Mouse (Mus musculus) liver, embryonic 14.5 days (tissue): ENCODE results near the gene Cacnb4. TPM values are rescaled to one million over a fixed set of nuclear protein-coding genes. Genes with fewer than 3 reads are reported as not detected.

Source experiments
- ATAC-seq: fragments of 200-750 bp; cut with Nextera tagmentation; 2 replicates; pipeline ENCODE4 v1.8.0; 2017; ENCODE audit warnings: moderate number of reproducible peaks, mild to moderate bottlenecking, moderate library complexity; ENCODE audit not compliant: insufficient read depth
- DNase-seq, 3 experiments: peaks; one replicate each; pipeline ENCODE4 v3.0.0-alpha.2; 2012 to 2013; ENCODE audit warnings: low read depth in 3 of 3, low spot score in 3 of 3
- H3K27ac ChIP-seq: fragments of 300-500 bp; sonication (generic); 2 replicates; pipeline ENCODE4 v1.5.1; 2014; ENCODE audit warnings: moderate library complexity, mild to moderate bottlenecking, control low read depth, inconsistent platforms
- H3K27me3 ChIP-seq: fragments of 300-500 bp; sonication (generic); 2 replicates; pipeline ENCODE4 v1.6.1; 2014; ENCODE audit warnings: mild to moderate bottlenecking, low read length, moderate library complexity; ENCODE audit not compliant: control insufficient read depth, insufficient read depth
- H3K36me3 ChIP-seq: fragments of 300-500 bp; sonication (generic); replicated peaks from 2 replicates; pipeline ENCODE4 v1.6.1; 2014; ENCODE audit warnings: low read depth; ENCODE audit not compliant: control insufficient read depth, insufficient read depth
- H3K4me1 ChIP-seq, 2 experiments: fragments of 200-500 bp in 1 of 2; fragments of 300-500 bp in 1 of 2; sonication (generic) in 1 of 2; replicated peaks; 2 replicates each; pipeline ENCODE4 v1.6.1; 2012 to 2014; ENCODE audit warnings: antibody characterized with exemption in 1 of 2, inconsistent platforms in 1 of 2, low read length in 1 of 2; ENCODE audit not compliant: control insufficient read depth in 2 of 2, insufficient read depth in 2 of 2
- H3K4me2 ChIP-seq: fragments of 300-500 bp; sonication (generic); 2 replicates; pipeline ENCODE4 v1.6.1; 2014; ENCODE audit warnings: low read depth, mild to moderate bottlenecking, control low read depth, moderate library complexity
- H3K4me3 ChIP-seq, 2 experiments: fragments of 200-500 bp in 1 of 2; fragments of 300-500 bp in 1 of 2; sonication (generic) in 1 of 2; 2 replicates each; pipeline ENCODE4 v1.5.1; 2012 to 2014; ENCODE audit warnings: low read depth in 2 of 2, low read length in 2 of 2, mild to moderate bottlenecking in 2 of 2, control low read depth in 1 of 2, inconsistent platforms in 1 of 2, moderate library complexity in 1 of 2; ENCODE audit not compliant: insufficient read depth in 1 of 2
- H3K9ac ChIP-seq: fragments of 300-500 bp; sonication (generic); replicated peaks from 2 replicates; pipeline ENCODE4 v1.6.1; 2014; ENCODE audit warnings: mild to moderate bottlenecking, control low read depth, moderate library complexity
- H3K9me3 ChIP-seq: fragments of 300-500 bp; sonication (generic); 2 replicates; pipeline ENCODE4 v1.6.1; 2016; ENCODE audit warnings: low read length, mixed read lengths; ENCODE audit not compliant: control insufficient read depth
- CTCF ChIP-seq: IDR thresholded peaks from 2 replicates; pipeline ENCODE4 v1.5.1; 2016; ENCODE audit warnings: antibody characterized with exemption, low read depth, control low read depth
- EP300 ChIP-seq: IDR thresholded peaks from 2 replicates; pipeline ENCODE4 v1.6.1; 2016; ENCODE audit warnings: antibody characterized with exemption, low read depth
- WGBS: fragments of 180-500 bp; shearing (Covaris S2); extraction: QIAGEN DNeasy Blood & Tissue Kit; methylation state at CpG from one replicate; pipeline ENCODE4 v1.1.7; 2014; ENCODE audit not compliant: insufficient replicate concordance; 5-methylcytosine and 5-hydroxymethylcytosine counted together
- polyA plus RNA-seq, 2 experiments: library from polyadenylated mRNA; depleted of rRNA in 1 of 2; stranded (reverse) in 1 of 2; unstranded in 1 of 2; fragments of >200 nt; fragmentation: Nextera tagmentation in 1 of 2; extraction: Ambion mirVana in 1 of 2; gene quantifications; 2 replicates each; pipeline versions ENCODE4 v1.2.1 to v1.2.3; 2012 to 2014

Cacnb4 gene
- polyA plus RNA-seq (2012; rRNA removed), result 0.03 and 0.06 TPM in 2 replicates
- polyA plus RNA-seq (2014; fragmentation: Nextera tagmentation; extraction: Ambion mirVana), result 0.19 and 0.21 TPM in 2 replicates

- Histone ChIP-seq H3K36me3 (no peaks in the 10 kb centered on the region), H3K27ac (no peak within 1 kb of the TSS), H3K27me3 (peaks cover 35% of the 10 kb centered on the region), H3K9ac (no peak within 1 kb of the TSS), H3K4me1 (peaks cover 0 to 2% of the 10 kb centered on the region in 2 experiments; a peak in 1 of 4 replicates), H3K4me2 (peak within 1 kb of the TSS; percentile 58), H3K9me3 (no peaks in the 10 kb centered on the region), H3K4me3 (peak within 1 kb of the TSS; percentile 37 to 44)
- DNase-seq, result no peak
- WGBS, result 2% methylated on average over 55 of the region's 77 CpGs
- TF ChIP-seq EP300, result no peak
- no peak for TF ChIP-seq CTCF
- peak; percentile 37; the same call in 1 of the 2 replicates for ATAC-seq
Observed at GRCm38 (mm10) chr2:52676023-52676912, at the start of gene Cacnb4. Gene Cacnb4 (minus strand): TSS chr2:52676831.

- H3K4me3 ChIP-seq, result no peak overlapping the region
- DNase-seq (no peak), ATAC-seq (no peak)
- H3K4me1 ChIP-seq, result no peaks in the 10 kb centered on the region
- TF ChIP-seq EP300 (no peak), CTCF (no peak)
- H3K27me3 ChIP-seq, result no peaks in the 10 kb centered on the region
- no peak overlapping the region for H3K9ac ChIP-seq
- no peak overlapping the region for H3K4me2 ChIP-seq
- H3K9me3 ChIP-seq, result no peaks in the 10 kb centered on the region
- H3K36me3 ChIP-seq, result no peaks in the 10 kb centered on the region
- H3K27ac ChIP-seq, result no peak overlapping the region
- WGBS, result 79% methylated on average over 13 of the region's 13 CpGs
Observed at GRCm38 (mm10) chr2:52720231-52721025, 43.8 kb upstream of the Cacnb4 start.

- H3K9me3 ChIP-seq, result no peaks in the 10 kb centered on the region
- 80% methylated on average over 5 of the region's 5 CpGs for WGBS
- no peak overlapping the region for H3K4me3 ChIP-seq
- no peak overlapping the region for H3K4me2 ChIP-seq
- H3K27me3 ChIP-seq, result no peaks in the 10 kb centered on the region
- H3K9ac ChIP-seq, result no peak overlapping the region
- no peak for TF ChIP-seq EP300
- TF ChIP-seq CTCF, result no peak
- DNase-seq (no peak), ATAC-seq (no peak)
- no peaks in the 10 kb centered on the region for H3K4me1 ChIP-seq
- no peaks in the 10 kb centered on the region; the same call in none of the 2 replicates for H3K36me3 ChIP-seq
- H3K27ac ChIP-seq, result no peak overlapping the region
Observed at GRCm38 (mm10) chr2:52717076-52717475, 40.4 kb upstream of the Cacnb4 start.

GRCm38 (mm10) chr2:52715538-52715937 is 38.9 kb upstream of the Cacnb4 start:
- Histone ChIP-seq H3K4me2 (no peak overlapping the region), H3K27ac (no peak overlapping the region), H3K9me3 (no peaks in the 10 kb centered on the region), H3K4me1 (no peaks in the 10 kb centered on the region), H3K36me3 (no peaks in the 10 kb centered on the region; the same call in none of the 2 replicates), H3K9ac (no peak overlapping the region), H3K4me3 (no peak overlapping the region), H3K27me3 (no peaks in the 10 kb centered on the region)
- WGBS, result 74% methylated on average over 6 of the region's 6 CpGs
- ATAC-seq, result no peak
- TF ChIP-seq EP300 (no peak), CTCF (no peak)
- no peak for DNase-seq
